Mouse (Mus musculus): ENCODE data around the gene Vars.
"Not testable (repeated sequence)": the region's sequence is repeated elsewhere in the genome, so short reads cannot be mapped to it uniquely, and the experiment has no call there.

- TF ChIP-seq CTCF (IDR thresholded peaks at IDR 0.05; ENCODE audit: low read depth); EP300 (optimal IDR thresholded peaks at IDR 0.05): not testable (repeated sequence)
These were observed 32.9 kb downstream of the Vars start for GRCm38 (mm10) chr17:35033703-35034102.
